Mouse (Mus musculus) neural tube, embryonic 15.5 days (tissue): ENCODE measurements around the gene Slc27a1. TPM values are rescaled to one million over a fixed set of nuclear protein-coding genes. Genes with fewer than 3 reads are reported as not detected.

Experiments
- ATAC-seq: fragments of 200-750 bp; cut with Nextera tagmentation; 2 replicates; pipeline ENCODE4 v1.8.0; 2017; ENCODE audit warnings: mild to moderate bottlenecking, moderate TSS enrichment, moderate library complexity; ENCODE audit not compliant: low FRiP score
- H3K27ac ChIP-seq: fragments of 300-500 bp; sonication (generic); replicated peaks from 2 replicates; pipeline ENCODE4 v1.5.1; 2015; ENCODE audit warnings: mild to moderate bottlenecking, inconsistent platforms
- H3K27me3 ChIP-seq: fragments of 300-500 bp; sonication (generic); replicated peaks from 2 replicates; pipeline ENCODE4 v1.6.1; 2015; ENCODE audit warnings: inconsistent platforms
- H3K36me3 ChIP-seq: fragments of 300-500 bp; sonication (generic); 2 replicates; pipeline ENCODE4 v1.6.1; 2015; ENCODE audit warnings: inconsistent platforms
- H3K4me1 ChIP-seq: fragments of 300-500 bp; sonication (generic); 2 replicates; pipeline ENCODE4 v1.6.1; 2015; ENCODE audit warnings: inconsistent platforms
- H3K4me2 ChIP-seq: fragments of 300-500 bp; sonication (generic); 2 replicates; pipeline ENCODE4 v1.6.1; 2015; ENCODE audit warnings: inconsistent platforms, mild to moderate bottlenecking, moderate library complexity
- H3K4me3 ChIP-seq: fragments of 300-500 bp; sonication (generic); replicated peaks from 2 replicates; pipeline ENCODE4 v1.5.1; 2015; ENCODE audit warnings: mild to moderate bottlenecking, inconsistent platforms
- H3K9ac ChIP-seq: fragments of 300-500 bp; sonication (generic); replicated peaks from 2 replicates; pipeline ENCODE4 v1.6.1; 2015; ENCODE audit warnings: mild to moderate bottlenecking, inconsistent platforms
- H3K9me3 ChIP-seq: fragments of 300-500 bp; sonication (generic); replicated peaks from 2 replicates; pipeline ENCODE4 v1.6.1; 2016; ENCODE audit warnings: inconsistent platforms
- WGBS: fragments of 180-500 bp; shearing (Covaris S2); methylation state at CpG from one replicate; pipeline ENCODE4 v1.1.7; 2015; ENCODE audit warnings: mixed read lengths; 5-methylcytosine and 5-hydroxymethylcytosine counted together
- polyA plus RNA-seq: library from polyadenylated mRNA; unstranded; fragments of >200 nt; fragmentation: Nextera tagmentation; extraction: Ambion mirVana; gene quantifications from 2 replicates; pipeline ENCODE4 v1.2.1, GENCODE M21; 2015

The Slc27a1 gene
- polyA plus RNA-seq, 1 experiment from 2014 or later, result 83.0 TPM

DNA sequence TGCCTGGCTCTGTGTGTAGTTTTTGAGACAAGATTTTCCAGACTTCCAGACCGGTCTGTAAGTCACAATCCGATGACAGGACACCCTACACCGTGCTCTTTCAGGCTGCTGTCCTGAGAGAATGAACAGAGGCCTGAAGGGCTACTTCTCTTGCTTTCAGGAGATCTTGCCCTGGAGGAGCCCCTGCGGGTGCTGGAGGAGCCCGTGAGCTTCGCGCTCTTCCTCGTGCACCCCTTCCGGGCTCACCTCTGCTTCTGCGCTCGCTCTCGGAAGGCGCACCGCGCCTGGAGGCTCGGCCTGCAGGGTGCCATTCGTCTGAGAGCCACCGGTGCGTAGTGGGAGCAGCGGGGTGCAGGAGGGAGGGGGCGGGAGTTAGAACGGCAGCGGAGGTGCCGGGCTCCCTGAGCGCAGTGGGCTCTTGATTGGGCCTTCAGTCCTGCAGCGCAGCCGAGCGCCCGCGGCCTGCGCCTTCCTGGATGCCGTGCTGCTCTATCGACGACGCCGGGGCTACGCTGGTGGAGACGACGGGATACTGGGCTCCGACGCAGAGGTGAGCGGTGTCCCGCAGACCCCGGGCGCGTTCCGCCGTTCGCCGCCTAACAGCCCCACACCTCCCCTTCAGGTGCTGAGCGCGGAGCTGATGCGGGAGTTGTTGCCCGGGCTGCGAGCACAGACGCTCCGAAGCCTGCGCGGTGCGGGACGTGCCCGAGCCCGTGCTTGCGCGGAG is 33.4 kb downstream of the Slc27a1 start:
- WGBS, result 3% methylated on average over 65 of the region's 65 CpGs
- Histone ChIP-seq H3K9ac (peak overlapping the region; percentile 43), H3K4me1 (peaks cover 16% of the 10 kb centered on the region), H3K27ac (peak overlapping the region; percentile 71), H3K4me2 (peak overlapping the region; percentile 60), H3K4me3 (peak overlapping the region; percentile 42), H3K9me3 (no peaks in the 10 kb centered on the region), H3K27me3 (peaks cover 44% of the 10 kb centered on the region), H3K36me3 (peaks cover 14% of the 10 kb centered on the region)
- peak; percentile 71 for ATAC-seq

DNA sequence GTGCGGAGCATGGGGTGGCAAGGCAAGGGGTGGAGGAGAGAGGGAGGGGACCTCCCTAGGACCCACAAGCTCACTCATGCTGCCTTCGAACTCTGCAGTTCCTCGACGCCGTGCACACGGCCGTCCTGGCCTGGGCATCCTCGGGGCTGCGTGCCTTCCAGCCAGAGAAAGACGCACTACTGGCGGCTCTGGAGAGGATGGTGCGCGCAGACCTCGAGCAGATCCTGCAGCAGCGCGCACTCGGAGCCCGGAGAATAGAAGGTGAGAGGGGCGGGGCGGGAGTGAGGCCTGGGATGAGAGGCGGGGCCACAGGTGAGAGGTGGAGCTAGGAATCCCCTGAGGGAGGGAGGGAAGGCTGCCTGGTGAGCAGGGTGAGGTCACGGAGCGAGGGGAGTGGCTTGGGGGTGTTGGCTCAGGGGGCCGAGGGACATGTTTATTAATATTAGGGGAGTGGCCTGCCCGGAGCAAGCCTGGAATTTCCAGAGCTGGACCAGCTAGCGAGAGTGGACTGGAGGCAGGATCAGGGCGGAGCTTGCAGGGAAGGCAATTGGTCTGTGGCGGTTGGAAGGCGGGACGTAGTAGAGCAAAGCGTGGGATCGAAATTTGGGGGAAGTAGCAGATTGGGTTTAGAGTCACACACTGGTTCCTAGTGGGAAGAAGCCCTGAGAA is 34.1 kb downstream of the Slc27a1 start:
- H3K4me2 ChIP-seq, result peak overlapping the region; percentile 60
- ATAC-seq, result peak; percentile 83
- peak overlapping the region; percentile 43 for H3K9ac ChIP-seq
- WGBS, result 3% methylated on average over 32 of the region's 32 CpGs
- peak overlapping the region; percentile 42 for H3K4me3 ChIP-seq
- H3K27me3 ChIP-seq, result peaks cover 44% of the 10 kb centered on the region
- peaks cover 14% of the 10 kb centered on the region for H3K36me3 ChIP-seq
- peaks cover 16% of the 10 kb centered on the region for H3K4me1 ChIP-seq
- peak overlapping the region; percentile 71 for H3K27ac ChIP-seq
- no peaks in the 10 kb centered on the region for H3K9me3 ChIP-seq

GRCm38 (mm10) chr8:71604021-71604420 is 35.3 kb downstream of the Slc27a1 start:
- Histone ChIP-seq H3K9ac (no peak overlapping the region), H3K4me1 (peaks cover 16% of the 10 kb centered on the region), H3K9me3 (no peaks in the 10 kb centered on the region), H3K27ac (no peak overlapping the region), H3K4me2 (no peak overlapping the region), H3K4me3 (no peak overlapping the region), H3K27me3 (peaks cover 44% of the 10 kb centered on the region), H3K36me3 (peaks cover 12% of the 10 kb centered on the region)
- WGBS, result 52% methylated on average over 7 of the region's 7 CpGs
- no peak for ATAC-seq

DNA sequence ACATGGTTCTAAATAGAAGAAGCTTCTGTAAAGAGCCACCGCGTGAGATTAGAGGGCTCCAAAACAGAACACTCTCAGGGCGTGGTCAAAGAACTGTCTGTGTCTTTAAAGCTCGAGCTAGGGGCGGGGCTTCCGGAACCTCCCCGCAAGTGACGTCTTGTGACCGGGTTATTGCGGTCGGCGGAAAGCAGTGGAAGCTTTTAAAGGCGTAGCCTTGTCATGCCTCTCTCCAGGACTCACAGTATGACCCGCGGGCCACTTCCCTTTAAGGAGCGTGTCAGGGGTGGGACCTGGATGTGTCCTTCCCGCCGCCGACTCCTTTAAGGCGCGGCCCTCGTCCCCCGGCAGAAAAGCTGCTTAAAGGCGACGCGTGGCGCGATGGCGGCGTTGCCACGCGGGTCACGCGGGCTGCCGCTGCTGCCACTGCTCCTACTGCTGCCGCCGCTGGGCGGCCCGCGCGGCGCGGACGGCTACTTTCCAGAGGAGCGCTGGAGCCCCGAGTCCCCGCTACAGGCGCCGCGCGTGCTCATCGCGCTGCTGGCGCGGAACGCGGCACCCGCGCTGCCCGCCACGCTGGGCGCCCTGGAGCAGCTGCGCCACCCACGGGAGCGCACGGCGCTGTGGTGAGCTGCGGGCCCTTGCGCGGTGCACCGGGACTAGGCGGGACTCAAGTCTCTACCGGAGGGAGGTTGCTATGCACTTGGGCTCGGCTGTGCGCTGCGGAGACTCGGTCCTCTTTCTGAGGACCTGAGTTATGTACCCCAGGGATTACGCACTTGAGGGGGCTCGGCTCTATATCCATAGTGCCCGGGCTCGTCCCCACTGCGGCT is 42.4 kb downstream of the Slc27a1 start, which contains the start of gene Colgalt1:
TSS of gene Colgalt1 (plus strand) at position 177 of the 830 bp plus-strand sequence.
- under 1% methylated on average over 81 of the region's 82 CpGs for WGBS
- H3K9me3 ChIP-seq, result no peaks in the 10 kb centered on the region
- H3K36me3 ChIP-seq, result peaks cover 33% of the 10 kb centered on the region
- H3K4me2 ChIP-seq, result peak within 1 kb of the TSS; percentile 82
- H3K27ac ChIP-seq, result peak within 1 kb of the TSS; percentile 95
- peaks cover 16% of the 10 kb centered on the region for H3K4me1 ChIP-seq
- H3K4me3 ChIP-seq, result peak within 1 kb of the TSS; percentile 89
- ATAC-seq, result peak; percentile 98
- H3K9ac ChIP-seq, result peak within 1 kb of the TSS; percentile 93
- no peaks in the 10 kb centered on the region for H3K27me3 ChIP-seq

DNA sequence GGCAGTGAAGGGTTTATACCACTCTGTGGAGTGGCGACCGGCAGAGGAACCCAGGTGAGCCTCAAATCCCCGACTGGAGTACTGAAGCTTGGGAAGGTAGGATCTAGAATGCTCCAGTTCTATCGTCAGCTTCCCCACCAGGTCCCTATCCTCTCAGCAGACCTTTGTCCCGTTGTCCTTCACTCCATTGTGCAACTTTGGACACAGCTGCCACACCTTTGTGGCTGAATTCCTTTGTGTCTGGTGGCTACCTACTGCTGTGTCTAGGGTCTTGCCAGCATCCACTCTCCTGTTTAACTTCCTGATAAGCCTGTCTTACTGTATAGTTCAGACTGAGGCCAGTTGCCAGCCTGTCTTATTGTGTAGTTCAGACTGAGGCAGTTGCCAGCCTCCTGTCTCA is 43.5 kb downstream of the Slc27a1 start:
- Histone ChIP-seq H3K27me3 (no peaks in the 10 kb centered on the region), H3K36me3 (peaks cover 37% of the 10 kb centered on the region), H3K4me3 (peak overlapping the region; percentile 89), H3K4me1 (peaks cover 16% of the 10 kb centered on the region), H3K4me2 (peak overlapping the region; percentile 82), H3K27ac (no peak overlapping the region), H3K9ac (peak overlapping the region; percentile 93), H3K9me3 (no peaks in the 10 kb centered on the region)
- no peak for ATAC-seq
- WGBS, result 46% methylated on average over 5 of the region's 5 CpGs

DNA sequence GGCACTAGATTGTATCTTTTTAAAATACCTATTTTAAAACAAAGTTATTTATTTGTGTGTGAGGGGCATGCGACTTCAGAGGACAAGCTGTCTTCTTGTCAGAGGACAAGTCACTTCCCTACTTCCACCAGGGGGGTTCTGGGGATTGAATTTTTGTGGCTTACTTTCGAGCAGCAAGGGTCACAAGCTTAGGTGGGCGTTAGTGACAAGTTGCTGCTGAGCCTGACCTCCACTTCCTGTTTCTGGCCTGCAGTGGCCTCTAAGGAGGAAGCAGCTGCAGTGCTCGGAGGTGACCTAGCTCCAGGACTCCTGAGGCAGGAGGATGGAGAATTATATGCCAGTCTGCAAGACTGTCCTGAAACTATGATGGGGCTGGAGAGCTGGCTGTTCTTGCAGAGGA is 44.7 kb downstream of the Slc27a1 start:
- Histone ChIP-seq H3K36me3 (peaks cover 49% of the 10 kb centered on the region), H3K27me3 (no peaks in the 10 kb centered on the region), H3K9me3 (no peaks in the 10 kb centered on the region), H3K4me2 (no peak overlapping the region), H3K9ac (no peak overlapping the region), H3K4me1 (peaks cover 16% of the 10 kb centered on the region), H3K4me3 (no peak overlapping the region), H3K27ac (no peak overlapping the region)
- WGBS, result 77% methylated on average over 4 of the region's 4 CpGs
- no peak for ATAC-seq

DNA sequence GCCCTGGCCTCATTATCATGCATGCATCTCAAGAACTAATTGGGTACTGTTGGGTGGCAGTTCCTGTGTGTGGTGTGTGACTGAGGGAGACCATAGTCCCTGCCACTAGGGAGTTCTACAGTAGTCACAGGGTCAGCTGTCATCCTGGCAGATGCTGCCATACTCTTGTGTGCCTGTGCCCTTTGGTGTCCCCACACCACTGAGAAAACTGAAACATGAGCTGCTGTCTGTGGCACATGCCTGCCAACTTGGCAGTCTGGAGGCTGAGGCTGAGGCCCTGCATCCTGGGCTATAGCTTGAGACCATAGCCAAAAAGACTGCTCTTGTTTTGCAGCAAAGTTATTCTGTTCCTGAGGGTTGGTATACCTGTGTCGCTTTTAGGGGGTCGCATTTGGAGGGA is 51.1 kb downstream of the Slc27a1 start:
- peaks cover 90% of the 10 kb centered on the region for H3K36me3 ChIP-seq
- H3K9me3 ChIP-seq, result no peaks in the 10 kb centered on the region
- no peaks in the 10 kb centered on the region for H3K4me1 ChIP-seq
- no peaks in the 10 kb centered on the region for H3K27me3 ChIP-seq
- H3K4me3 ChIP-seq, result no peak overlapping the region
- H3K9ac ChIP-seq, result no peak overlapping the region
- 95% methylated on average over 2 of the region's 2 CpGs for WGBS
- no peak overlapping the region for H3K27ac ChIP-seq
- no peak overlapping the region for H3K4me2 ChIP-seq
- no peak for ATAC-seq

GRCm38 (mm10) chr8:71625088-71625487 is 56.4 kb downstream of the Slc27a1 start:
- no peak overlapping the region for H3K4me2 ChIP-seq
- no peak overlapping the region for H3K27ac ChIP-seq
- H3K27me3 ChIP-seq, result no peaks in the 10 kb centered on the region; the same call in 1 of the 2 replicates
- H3K36me3 ChIP-seq, result peaks cover 49% of the 10 kb centered on the region
- no peak overlapping the region for H3K9ac ChIP-seq
- H3K4me1 ChIP-seq, result peaks cover 31% of the 10 kb centered on the region
- H3K9me3 ChIP-seq, result no peaks in the 10 kb centered on the region
- H3K4me3 ChIP-seq, result no peak overlapping the region
- ATAC-seq, result no peak
- 67% methylated on average over 1 of the region's 1 CpGs for WGBS

DNA sequence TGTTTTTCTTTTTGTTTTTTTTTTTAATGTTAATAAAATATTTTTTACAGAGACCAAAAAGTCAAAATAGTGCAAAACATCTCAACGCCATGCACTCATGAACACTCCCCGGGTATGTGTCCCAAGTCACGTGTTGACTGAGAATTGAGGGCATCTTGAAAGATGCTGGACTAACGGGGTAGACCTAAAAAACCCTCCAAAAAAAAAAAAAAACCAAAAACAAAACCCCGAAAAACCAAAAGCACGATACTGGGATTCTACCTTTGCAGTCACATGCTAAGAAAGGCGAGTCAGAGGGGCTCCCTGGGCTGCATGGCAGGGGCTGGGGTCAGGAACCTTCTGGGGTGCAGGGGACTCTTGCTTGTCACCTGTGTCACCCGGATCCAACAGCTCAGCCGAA is 58.1 kb downstream of the Slc27a1 start:
- H3K4me3 ChIP-seq, result no peak overlapping the region
- no peak for ATAC-seq
- no peaks in the 10 kb centered on the region for H3K9me3 ChIP-seq
- peaks cover 6% of the 10 kb centered on the region for H3K27me3 ChIP-seq
- H3K27ac ChIP-seq, result 0 out of 2 replicates have a peak overlapping the region, but pooled peaks have one; percentile 13
- WGBS, result 88% methylated on average over 9 of the region's 9 CpGs
- H3K4me1 ChIP-seq, result peaks cover 33% of the 10 kb centered on the region
- no peak overlapping the region for H3K4me2 ChIP-seq
- peaks cover 33% of the 10 kb centered on the region for H3K36me3 ChIP-seq
- no peak overlapping the region for H3K9ac ChIP-seq

- Histone ChIP-seq H3K9ac (no peak overlapping the region), H3K27ac (peak overlapping the region; percentile 56), H3K4me3 (no peak overlapping the region), H3K4me2 (no peak overlapping the region), H3K9me3 (no peaks in the 10 kb centered on the region), H3K36me3 (peaks cover 32% of the 10 kb centered on the region), H3K4me1 (peaks cover 33% of the 10 kb centered on the region), H3K27me3 (peaks cover 8% of the 10 kb centered on the region)
- 59% methylated on average over 9 of the region's 9 CpGs for WGBS
- no peak for ATAC-seq
These were observed 58.8 kb downstream of the Slc27a1 start for GRCm38 (mm10) chr8:71627265-71628099.
